In genomic region chr6:48601271-48602079, GRCm38 (mm10) we compare ENCODE assay signal across 8 mouse cellular contexts. TPM values are rescaled to one million over a fixed set of nuclear protein-coding genes. Genes with fewer than 3 reads are reported as not detected.
DNase-seq lines count a peak whose midpoint lies in the region; ATAC-seq and TF ChIP-seq lines count a peak whose summit lies in the region.

TSS of gene Zfp775 (plus strand) at chr6:48602063.

- POLR2A ChIA-PET in Patski (lab: Charles Lee), result interaction anchor here (0.5 to 3.2 kb wide), 8 partner anchors 10 to 660 kb away, joined by 3 to 15 read pairs (median 4); partner anchors contain the start of gene AI854703

- peak; percentile 96 for ATAC-seq in Patski
- ATAC-seq in hindbrain, embryonic 13.5 days (ENCODE audit: low FRiP score), result peak; percentile 99

- peaks cover 16% of the 10 kb centered on the region for H3K9me3 ChIP-seq in hindbrain, embryonic 13.5 days

- TF ChIP-seq CTCF in Patski (IDR thresholded peaks at IDR 0.05), result no peak

- in situ Hi-C loops in Patski (cut with MboI; ENCODE audit: low pct_unique_long_range_greater_than_20kb), result no loop called here

- peak within 1 kb of the TSS; percentile 94 for H3K27ac ChIP-seq in hindbrain, embryonic 13.5 days

- H3K9ac ChIP-seq in hindbrain, embryonic 13.5 days, result peak within 1 kb of the TSS; percentile 88

- no peak for DNase-seq in Patski (ENCODE audit: low read depth, low spot score)
- DNase-seq in cerebellum, postnatal 14 days, result peak; percentile 99
- DNase-seq in frontal cortex, postnatal 14 days (ENCODE audit: low spot score in 2 of 2), result peak; percentile 90 to 95
- DNase-seq in layer of hippocampus, postnatal 25 days (ENCODE audit: extremely low spot score in 1 of 2, low spot score in 1 of 2), result peak; percentile 88 to 94
- DNase-seq in lung, postnatal 14 days, result peak; percentile 96
- DNase-seq in ovary, postnatal 36 days (ENCODE audit: low spot score), result peak; percentile 97
- peak; percentile 94 for DNase-seq in thymus, postnatal 14 days

- peaks cover 22% of the 10 kb centered on the region for H3K4me1 ChIP-seq in hindbrain, embryonic 13.5 days (replicated peaks)

- H3K27me3 ChIP-seq in Patski, result no peaks in the 10 kb centered on the region
- H3K27me3 ChIP-seq in hindbrain, embryonic 13.5 days, result no peaks in the 10 kb centered on the region

- WGBS in hindbrain, embryonic 13.5 days, result 5% methylated on average over 42 of the region's 42 CpGs

- peaks cover 43% of the 10 kb centered on the region for H3K36me3 ChIP-seq in hindbrain, embryonic 13.5 days

- CTCF ChIA-PET in Patski (lab: Charles Lee), result interaction anchor here (0.9 to 1.6 kb wide), 6 partner anchors 8 to 170 kb away, joined by 3 to 6 read pairs (median 3); partner anchors contain the start of genes Gimap8, Gm44965 and Repin1

- peak within 1 kb of the TSS; percentile 68 for H3K4me3 ChIP-seq in hindbrain, embryonic 13.5 days

- peak within 1 kb of the TSS; percentile 80 for H3K4me2 ChIP-seq in hindbrain, embryonic 13.5 days

RNA-seq across cellular contexts. Expression of gene Zfp775, which starts in this region (rescaled TPM):
- polyA plus RNA-seq in Patski (2021), result 8.7 TPM
- 14.7 and 15.0 TPM in 2 replicates for polyA plus RNA-seq in hindbrain, embryonic 13.5 days (2015; fragmentation: Nextera tagmentation; extraction: Ambion mirVana)
- total RNA-seq in layer of hippocampus, postnatal 25 days (2021), result 1 to 10 TPM; 7.4 to 7.6 TPM
